Mouse (Mus musculus) cerebellum, adult 2 months (tissue): ENCODE measurements around the gene Pold2.

Experiments used
- CTCF ChIP-seq: fragments of 200-500 bp; IDR thresholded peaks from 2 replicates; pipeline ENCODE4 v1.5.1; 2011; ENCODE audit warnings: low read depth, mild to moderate bottlenecking, control low read depth, low read length, moderate library complexity, borderline replicate concordance; ENCODE audit not compliant: insufficient read depth
- POLR2A ChIP-seq: fragments of 200-500 bp; IDR thresholded peaks from 2 replicates; pipeline ENCODE4 v1.6.1; 2011; ENCODE audit warnings: low read length, control low read depth, borderline replicate concordance; ENCODE audit not compliant: insufficient read depth

- no peak for TF ChIP-seq POLR2A
- no peak for TF ChIP-seq CTCF
Measured at GRCm38 (mm10) chr11:5915429-5916177, 37.5 kb upstream of the Pold2 start.
